Mouse (Mus musculus) spleen, adult 2 months (tissue): Measurements from ENCODE around the gene Notch4. TPM values are rescaled to one million over a fixed set of nuclear protein-coding genes. Genes with fewer than 3 reads are reported as not detected.
A peak's percentile ranks its signal among the peaks of the same experiment; 100 is the strongest.

Experiments used
- DNase-seq, 2 experiments: peaks; one replicate each; pipeline versions ENCODE4 v3.0.0 to v3.0.0-alpha.2; 2012 to 2021; ENCODE audit warnings: low spot score in 2 of 2, low read depth in 1 of 2
- H3K27ac ChIP-seq: fragments of 200-500 bp; 2 replicates; pipeline ENCODE4 v1.5.1; 2012; ENCODE audit warnings: low read length, inconsistent platforms; ENCODE audit not compliant: insufficient read depth
- H3K27me3 ChIP-seq: fragments of 200-500 bp; 2 replicates; pipeline ENCODE4 v1.6.1; 2012; ENCODE audit warnings: mild to moderate bottlenecking, moderate library complexity, low read length, inconsistent platforms; ENCODE audit not compliant: control insufficient read depth, insufficient read depth
- H3K36me3 ChIP-seq: fragments of 200-500 bp; 2 replicates; pipeline ENCODE4 v1.6.1; 2012; ENCODE audit warnings: mild to moderate bottlenecking, low read length, inconsistent platforms; ENCODE audit not compliant: control insufficient read depth, insufficient read depth
- H3K4me1 ChIP-seq: fragments of 200-500 bp; 2 replicates; pipeline ENCODE4 v1.6.1; 2011; ENCODE audit warnings: inconsistent platforms; ENCODE audit not compliant: control insufficient read depth, insufficient read depth, insufficient read length
- H3K4me3 ChIP-seq: fragments of 200-500 bp; 2 replicates; pipeline ENCODE4 v1.5.1; 2011; ENCODE audit warnings: mild to moderate bottlenecking, inconsistent platforms; ENCODE audit not compliant: insufficient read depth, insufficient read length; ENCODE audit errors: extremely low read depth
- CTCF ChIP-seq: fragments of 200-500 bp; IDR thresholded peaks from 2 replicates; pipeline ENCODE4 v1.5.1; 2011; ENCODE audit warnings: mild to moderate bottlenecking, inconsistent platforms; ENCODE audit not compliant: insufficient read depth, insufficient read length, insufficient replicate concordance; ENCODE audit errors: extremely low read depth
- POLR2A ChIP-seq: fragments of 200-500 bp; IDR thresholded peaks from 2 replicates; pipeline ENCODE4 v1.6.1; 2011; ENCODE audit warnings: low read depth, low read length, inconsistent platforms
- WGBS: fragments of 180-500 bp; shearing (Covaris S2); methylation state at CpG from one replicate; pipeline ENCODE4 v1.1.7; 2018; 5-methylcytosine and 5-hydroxymethylcytosine counted together
- polyA plus RNA-seq: library from polyadenylated mRNA; depleted of rRNA; stranded (reverse); fragments of >200 nt; gene quantifications from 2 replicates; pipeline ENCODE4 v1.2.3, GENCODE M21; 2012

The Notch4 gene
- polyA plus RNA-seq, 1 experiment, result 9.6 TPM

DNA sequence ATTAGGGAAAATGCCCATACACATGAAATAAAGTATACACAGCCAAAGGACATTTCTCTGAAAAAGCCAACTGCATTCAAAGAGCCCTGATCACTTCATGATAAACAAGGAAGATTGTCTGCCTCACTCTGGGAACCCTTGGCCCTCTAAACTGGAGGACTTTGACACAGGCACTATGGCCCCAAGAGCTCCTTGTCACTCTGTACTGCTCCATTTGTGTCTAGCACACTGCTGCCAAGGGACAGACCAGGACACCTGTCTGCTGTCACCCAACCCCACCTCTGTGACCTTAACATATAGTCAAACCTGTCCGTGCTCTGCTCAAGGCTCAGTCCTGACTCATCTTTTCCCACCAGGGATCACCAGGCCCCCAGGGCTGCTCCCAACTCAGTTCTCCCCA lies 17.3 kb upstream of the Notch4 start:
- 94% methylated on average over 1 of the region's 1 CpGs for WGBS
- H3K4me3 ChIP-seq, result no peak overlapping the region
- DNase-seq, result no peak

DNA sequence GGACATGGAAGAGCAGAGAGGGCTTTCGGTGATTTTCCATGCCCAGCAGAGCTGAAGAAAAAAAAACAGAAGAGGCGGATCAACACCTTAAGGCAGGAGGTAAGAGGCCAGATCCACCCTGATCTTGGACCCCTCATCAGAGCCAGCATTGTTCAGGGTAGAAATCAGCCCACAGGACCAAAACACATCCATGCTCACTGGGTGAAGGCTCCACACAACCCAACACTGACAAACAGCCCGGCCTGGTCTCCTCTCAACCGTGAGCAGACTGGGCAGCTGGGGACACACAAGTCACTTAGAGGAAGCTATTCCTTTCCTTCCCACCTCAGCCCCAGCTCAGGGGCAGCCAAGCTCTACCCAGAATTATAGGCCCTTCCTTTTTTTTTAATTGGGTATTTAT lies 16.5 kb upstream of the Notch4 start:
- Histone ChIP-seq H3K27ac (no peak overlapping the region), H3K4me1 (no peaks in the 10 kb centered on the region), H3K27me3 (no peaks in the 10 kb centered on the region), H3K36me3 (no peaks in the 10 kb centered on the region), H3K4me3 (no peak overlapping the region)
- TF ChIP-seq CTCF (no peak), POLR2A (no peak)
- no peak for DNase-seq
- WGBS, result 88% methylated on average over 4 of the region's 4 CpGs

More for the DNA sequence above, 17.3 kb upstream of the Notch4 start:
- no peaks in the 10 kb centered on the region for H3K36me3 ChIP-seq
- H3K4me1 ChIP-seq, result no peaks in the 10 kb centered on the region
- H3K27me3 ChIP-seq, result no peaks in the 10 kb centered on the region
- no peak overlapping the region for H3K27ac ChIP-seq
- TF ChIP-seq POLR2A (no peak), CTCF (no peak)

DNA sequence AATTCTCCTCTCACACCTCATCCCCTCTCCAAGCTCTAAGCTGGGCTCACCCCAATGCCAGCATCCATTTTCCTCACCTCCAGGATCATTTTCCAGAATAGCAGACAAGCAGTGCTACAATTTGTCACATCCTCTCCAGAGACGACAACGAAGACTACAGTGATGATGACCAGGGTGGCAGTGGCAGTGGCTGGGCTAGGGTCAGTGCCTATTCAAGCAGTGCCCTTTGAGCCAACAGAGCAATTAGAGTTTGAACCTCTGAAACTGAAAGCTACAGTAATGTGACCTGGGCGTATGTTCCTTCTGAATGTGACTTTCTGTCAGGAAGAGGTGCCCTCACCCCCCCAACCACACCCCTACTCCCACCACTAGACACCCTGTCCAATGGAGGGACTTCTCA lies 14.9 kb upstream of the Notch4 start:
- Histone ChIP-seq H3K27ac (no peak overlapping the region), H3K4me1 (no peaks in the 10 kb centered on the region), H3K36me3 (no peaks in the 10 kb centered on the region), H3K27me3 (no peaks in the 10 kb centered on the region), H3K4me3 (no peak overlapping the region)
- 74% methylated on average over 3 of the region's 3 CpGs for WGBS
- DNase-seq, result no peak
- TF ChIP-seq CTCF, result no peak
- no peak for TF ChIP-seq POLR2A

DNA sequence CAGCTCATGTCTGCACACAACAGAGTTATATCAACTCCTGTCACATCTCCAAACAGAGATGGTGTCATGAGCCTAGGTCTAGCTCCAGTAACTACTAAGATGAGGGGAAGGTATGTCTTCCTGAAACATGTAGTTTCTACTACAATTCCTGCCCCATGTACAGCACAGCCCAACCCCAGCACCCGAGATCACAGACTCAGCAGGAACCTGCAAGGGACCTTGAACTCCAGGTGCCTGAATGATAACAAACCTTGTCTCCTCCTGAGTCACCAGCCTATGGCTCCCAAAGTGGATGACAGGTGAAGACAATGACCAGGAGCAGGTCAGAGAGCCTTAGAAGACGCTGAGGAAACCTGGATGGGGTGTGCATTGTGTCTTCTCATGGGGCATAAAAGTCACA lies 14.2 kb upstream of the Notch4 start:
- no peak for TF ChIP-seq CTCF
- TF ChIP-seq POLR2A, result no peak
- Histone ChIP-seq H3K36me3 (no peaks in the 10 kb centered on the region), H3K4me3 (no peak overlapping the region), H3K27me3 (no peaks in the 10 kb centered on the region), H3K4me1 (no peaks in the 10 kb centered on the region), H3K27ac (no peak overlapping the region)
- DNase-seq, result no peak
- 78% methylated on average over 2 of the region's 2 CpGs for WGBS

DNA sequence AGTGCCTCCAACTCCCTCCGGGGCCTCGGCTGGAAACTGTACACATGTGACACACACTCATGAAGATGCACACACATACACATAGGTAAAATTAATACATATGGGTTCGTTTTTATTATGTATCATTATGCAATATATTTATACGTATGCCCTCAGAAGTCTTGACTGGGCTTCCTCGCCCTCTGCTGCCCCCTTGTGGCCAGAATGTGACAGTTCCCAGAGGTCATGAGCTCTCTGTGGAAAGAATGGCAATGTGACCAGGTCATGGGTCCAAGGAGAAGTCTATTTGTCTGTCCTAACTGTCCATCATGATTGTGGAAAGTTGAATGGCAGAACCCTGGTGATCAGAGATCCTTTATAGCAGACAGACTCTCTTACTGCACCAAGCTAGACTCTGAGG lies 8.6 kb upstream of the Notch4 start:
- WGBS, result 12% methylated on average over 5 of the region's 5 CpGs
- H3K27me3 ChIP-seq, result no peaks in the 10 kb centered on the region
- TF ChIP-seq POLR2A (no peak), CTCF (peak; percentile 83; the same call in 1 of the 2 replicates)
- peak; percentile 53 to 78 for DNase-seq
- no peaks in the 10 kb centered on the region for H3K36me3 ChIP-seq
- no peaks in the 10 kb centered on the region for H3K4me1 ChIP-seq
- H3K4me3 ChIP-seq, result no peak overlapping the region
- no peak overlapping the region for H3K27ac ChIP-seq

DNA sequence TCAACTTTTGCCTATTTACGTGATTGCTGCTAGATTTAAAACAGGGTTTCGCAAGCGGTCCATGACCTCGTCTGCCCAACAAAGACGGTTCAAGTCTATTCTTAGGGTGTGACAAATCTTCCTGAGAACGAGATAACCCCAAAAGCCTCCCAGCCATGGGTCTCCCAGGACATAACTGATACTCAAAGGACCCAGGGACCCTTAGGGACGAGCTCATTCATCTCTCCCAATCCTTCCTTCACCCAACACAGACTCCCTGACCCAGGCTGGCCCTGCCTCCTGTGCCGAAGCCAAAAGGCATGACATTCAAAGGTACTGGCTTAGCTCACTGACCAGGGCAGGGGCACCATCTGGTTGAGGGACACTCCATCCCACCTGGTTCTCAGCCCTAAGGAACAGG lies 7.7 kb upstream of the Notch4 start:
- DNase-seq, result no peak
- TF ChIP-seq CTCF (no peak), POLR2A (no peak)
- Histone ChIP-seq H3K4me1 (peaks cover under 1% of the 10 kb centered on the region; the same call in 1 of the 2 replicates), H3K4me3 (no peak overlapping the region), H3K36me3 (no peaks in the 10 kb centered on the region), H3K27me3 (no peaks in the 10 kb centered on the region), H3K27ac (no peak overlapping the region)
- 73% methylated on average over 8 of the region's 8 CpGs for WGBS

DNA sequence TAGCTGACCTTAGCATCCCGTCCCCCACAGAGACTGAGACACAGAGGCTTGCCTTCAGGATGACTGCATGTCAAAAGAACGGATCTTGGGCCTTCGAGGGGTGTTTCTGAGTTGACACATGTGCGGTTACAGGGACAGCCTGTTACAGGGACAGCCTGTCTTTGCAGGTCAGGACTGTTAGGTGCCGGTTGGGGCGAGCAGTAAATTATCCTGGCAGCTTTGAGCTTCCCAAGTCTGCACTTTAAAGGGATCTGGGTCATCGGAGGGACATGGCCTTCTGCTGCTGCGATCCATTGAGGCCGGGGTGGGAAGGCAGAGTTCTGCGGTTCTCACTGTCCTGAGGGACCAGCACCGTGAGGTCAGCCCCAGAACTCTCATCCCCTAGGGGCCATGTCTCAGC lies 6.7 kb upstream of the Notch4 start:
- TF ChIP-seq CTCF, result no peak
- no peak for TF ChIP-seq POLR2A
- Histone ChIP-seq H3K27me3 (no peaks in the 10 kb centered on the region), H3K27ac (no peak overlapping the region), H3K36me3 (no peaks in the 10 kb centered on the region), H3K4me1 (peaks cover 2% of the 10 kb centered on the region; the same call in 1 of the 2 replicates), H3K4me3 (no peak overlapping the region)
- 87% methylated on average over 11 of the region's 11 CpGs for WGBS
- no peak for DNase-seq
